In the genomic region with DNA sequence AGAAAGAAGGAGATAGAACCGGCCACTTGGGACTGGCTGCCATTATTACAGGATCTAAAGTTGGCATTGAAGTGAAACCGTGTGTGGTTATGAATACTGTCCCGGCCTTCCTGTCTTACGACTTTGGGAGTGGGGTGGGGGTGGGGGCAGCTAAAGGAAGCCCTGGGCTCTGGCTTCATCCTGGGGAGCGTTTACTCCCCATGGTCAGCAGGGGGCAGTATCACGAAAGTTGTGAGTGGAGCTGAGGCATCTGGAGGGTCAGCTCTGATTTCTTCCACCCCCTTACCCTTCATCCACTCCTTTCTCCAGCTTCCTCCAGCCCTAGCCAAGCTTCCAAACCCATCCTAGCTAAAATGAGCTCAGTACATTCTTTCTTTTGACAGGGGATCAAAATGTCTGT, we compare ENCODE assay signal across 8 mouse cellular contexts.
DNase-seq lines count a peak whose midpoint lies in the region; ATAC-seq and TF ChIP-seq lines count a peak whose summit lies in the region.

No protein-coding gene starts in this region.

- in situ Hi-C loops in Patski (cut with MboI; ENCODE audit: low pct_unique_long_range_greater_than_20kb) = no loop called here

- H3K9ac ChIP-seq in neural tube, embryonic 11.5 days (ENCODE audit: low read length) = no peak overlapping the region

- CTCF ChIA-PET in Patski (lab: Charles Lee) = no interaction called here

- 59% methylated on average over 6 of the region's 6 CpGs for WGBS in neural tube, embryonic 11.5 days

- no peak overlapping the region for H3K4me3 ChIP-seq in neural tube, embryonic 11.5 days (ENCODE audit: low read depth, low read length)

- H3K36me3 ChIP-seq in neural tube, embryonic 11.5 days (ENCODE audit: control insufficient read depth, insufficient read depth, low read length) = no peaks in the 10 kb centered on the region

- no peaks in the 10 kb centered on the region for H3K9me3 ChIP-seq in neural tube, embryonic 11.5 days (ENCODE audit: control insufficient read depth, low read length)

- no peaks in the 10 kb centered on the region for H3K4me1 ChIP-seq in neural tube, embryonic 11.5 days (ENCODE audit: control insufficient read depth, insufficient read depth, low read length)

- peak; percentile 60 for TF ChIP-seq CTCF in Patski (IDR thresholded peaks at IDR 0.05)

- no peak for ATAC-seq in Patski
- ATAC-seq in neural tube, embryonic 11.5 days (ENCODE audit: insufficient read depth, low FRiP score, low TSS enrichment) = no peak

- intact Hi-C loops in gastrocnemius, postnatal 36 days (cut with DNase I) = loop anchor here (10.0 kb wide), 1 partner anchor 268 kb away; no protein-coding TSS in a partner anchor

- no peaks in the 10 kb centered on the region for H3K27me3 ChIP-seq in Patski
- no peaks in the 10 kb centered on the region for H3K27me3 ChIP-seq in neural tube, embryonic 11.5 days (ENCODE audit: control insufficient read depth, insufficient read depth, low read length)

- peak; percentile 1 for DNase-seq in cerebellum, adult 8-10 months
- no peak for DNase-seq in cerebellum, adult 9-10 months
- peak; percentile 5 to 24 for DNase-seq in left cerebral cortex, adult 18-20 months (ENCODE audit: low spot score in 2 of 2)
- DNase-seq in left cerebral cortex, adult 8-10 months (ENCODE audit: low spot score in 2 of 2) = no peak
- no peak for DNase-seq in Patski (ENCODE audit: low read depth, low spot score)
- peak; percentile 35 for DNase-seq in neural tube, embryonic 11.5 days (ENCODE audit: low spot score)
- no peak for DNase-seq in B cell, adult 2 months
- no peak for DNase-seq in gastrocnemius, postnatal 36 days

- no peak overlapping the region for H3K27ac ChIP-seq in neural tube, embryonic 11.5 days (ENCODE audit: low read depth, low read length)

- H3K4me2 ChIP-seq in neural tube, embryonic 11.5 days (ENCODE audit: low read depth) = no peak overlapping the region

- POLR2A ChIA-PET in Patski (lab: Charles Lee) = no interaction called here

Comparison
In these comparisons a context has a peak if more than half of its experiments do, and no peak if none do; other contexts are left out.
1. DNase-seq: peak in cerebellum, adult 8-10 months (single experiment), left cerebral cortex, adult 18-20 months (2 of 2) and neural tube, embryonic 11.5 days (single experiment); none in cerebellum, adult 9-10 months (single experiment), left cerebral cortex, adult 8-10 months (0 of 2), Patski (single experiment), B cell, adult 2 months (0 of 2) and gastrocnemius, postnatal 36 days (0 of 2).